Mouse (Mus musculus) cortical plate, adult 2 months (tissue): ENCODE results near the gene March1.

Experiments
- CTCF ChIP-seq: fragments of 200-500 bp; IDR thresholded peaks from 2 replicates; pipeline ENCODE4 v1.5.1; 2011; ENCODE audit warnings: mild to moderate bottlenecking, control low read depth, low read length; ENCODE audit not compliant: insufficient read depth; ENCODE audit errors: extremely low read depth
- POLR2A ChIP-seq: fragments of 200-500 bp; IDR thresholded peaks from 2 replicates; pipeline ENCODE4 v1.6.1; 2011; ENCODE audit warnings: mild to moderate bottlenecking, low read length, control low read depth; ENCODE audit not compliant: insufficient read depth; ENCODE audit errors: extremely low read depth

- no peak for TF ChIP-seq CTCF
- TF ChIP-seq POLR2A, result no peak
Measured at GRCm38 (mm10) chr8:66394148-66394547, 776.4 kb downstream of the March1 start.
